Mouse (Mus musculus) lung, postnatal 0 days (tissue): ENCODE results near the gene Msi2.

Experiments
- CTCF ChIP-seq: IDR thresholded peaks from 2 replicates; pipeline ENCODE4 v1.5.1; 2016; ENCODE audit warnings: antibody characterized with exemption, mild to moderate bottlenecking
- EP300 ChIP-seq: IDR thresholded peaks from 2 replicates; pipeline ENCODE4 v1.6.1; 2016; ENCODE audit warnings: antibody characterized with exemption, mild to moderate bottlenecking, control low read depth

GRCm38 (mm10) chr11:88354771-88355170, 363.5 kb downstream of the Msi2 start:
- no peak for TF ChIP-seq CTCF
- no peak for TF ChIP-seq EP300
